Mouse (Mus musculus) CH12.LX (cell line): ENCODE measurements around the gene Mfsd2b.

Source experiments
- CTCF ChIP-seq, 2 experiments: IDR thresholded peaks in 1 of 2; conservative IDR thresholded peaks in 1 of 2; 2 replicates each; pipeline ENCODE4 v1.5.1; 2011 to 2012; ENCODE audit warnings: low read depth in 2 of 2, low read length in 2 of 2, improper control_type of control experiment in 1 of 2, inconsistent platforms in 1 of 2, mild to moderate bottlenecking in 1 of 2, moderate library complexity in 1 of 2
- ELF1 ChIP-seq: IDR thresholded peaks from 2 replicates; pipeline ENCODE4 v1.6.1; 2014; ENCODE audit warnings: low read depth, mild to moderate bottlenecking, inconsistent platforms, low read length, improper control_type of control experiment
- EP300 ChIP-seq: IDR thresholded peaks from 2 replicates; pipeline ENCODE4 v1.6.1; 2011; ENCODE audit warnings: low read length, improper control_type of control experiment
- MAX ChIP-seq: IDR thresholded peaks from 2 replicates; pipeline ENCODE4 v1.6.1; 2011; ENCODE audit warnings: low read length, improper control_type of control experiment
- NELFE ChIP-seq: IDR thresholded peaks from 2 replicates; pipeline ENCODE4 v1.6.1; 2011; ENCODE audit warnings: low read depth, low read length, improper control_type of control experiment
- NRF1 ChIP-seq: IDR thresholded peaks from 2 replicates; pipeline ENCODE4 v1.6.1; 2014; ENCODE audit warnings: low read depth, mild to moderate bottlenecking, inconsistent platforms, low read length, improper control_type of control experiment, moderate library complexity
- PAX5 ChIP-seq: IDR thresholded peaks from 2 replicates; pipeline ENCODE4 v1.6.1; 2012; ENCODE audit warnings: low read length, inconsistent platforms, mixed read lengths
- POLR2A ChIP-seq: IDR thresholded peaks from 2 replicates; pipeline ENCODE4 v1.6.1; 2011; ENCODE audit warnings: low read depth, mild to moderate bottlenecking, improper control_type of control experiment, low read length
- RAD21 ChIP-seq: IDR thresholded peaks from 2 replicates; pipeline ENCODE4 v1.6.1; 2011; ENCODE audit warnings: low read depth, mild to moderate bottlenecking, low read length, improper control_type of control experiment, moderate library complexity
- SIN3A ChIP-seq: IDR thresholded peaks from 2 replicates; pipeline ENCODE4 v1.6.1; 2012; ENCODE audit warnings: low read length, improper control_type of control experiment, inconsistent platforms
- TCF12 ChIP-seq: IDR thresholded peaks from 2 replicates; pipeline ENCODE4 v1.6.1; 2014; ENCODE audit warnings: low read depth, mild to moderate bottlenecking, inconsistent platforms, low read length, improper control_type of control experiment
- ZC3H11A ChIP-seq: IDR thresholded peaks from 2 replicates; pipeline ENCODE4 v1.6.1; 2012; ENCODE audit warnings: low read depth, mild to moderate bottlenecking, inconsistent platforms, low read length, improper control_type of control experiment
- ZNF384 ChIP-seq: IDR thresholded peaks from 2 replicates; pipeline ENCODE4 v1.6.1; 2012; ENCODE audit warnings: low read depth, low read length, improper control_type of control experiment, inconsistent platforms

GRCm38 (mm10) chr12:4868924-4869323, 5.2 kb downstream of the Mfsd2b start:
- TF ChIP-seq ELF1 (no peak), PAX5 (no peak), CTCF (conservative IDR thresholded peaks at IDR 0.05 in 1 of 2, IDR thresholded peaks at IDR 0.05 in 1 of 2; ENCODE audit: low read depth in 2 of 2, low read length in 2 of 2) (no peak), POLR2A (no peak), RAD21 (no peak), SIN3A (no peak), MAX (no peak), TCF12 (no peak), NRF1 (no peak), ZC3H11A (no peak), ZNF384 (no peak), EP300 (no peak), NELFE (no peak)
